Mouse (Mus musculus) neutrophil, adult 83 days (primary cell): Measurements from ENCODE around the gene Manbal. TPM values are rescaled to one million over a fixed set of nuclear protein-coding genes. Genes with fewer than 3 reads are reported as not detected.

ENCODE experiments used
- total RNA-seq, 2 experiments: library from RNA; stranded (reverse); gene quantifications; one replicate each; pipeline ENCODE4 v1.2.4; 2023

The Manbal gene
- total RNA-seq = 10 to 100 TPM; 15.1 to 15.7 TPM

GRCm38 (mm10) chr2:157367184-157367893 lies at the start of gene Manbal:
Gene Manbal, plus strand, starts transcription at chr2:157367594.

DNA sequence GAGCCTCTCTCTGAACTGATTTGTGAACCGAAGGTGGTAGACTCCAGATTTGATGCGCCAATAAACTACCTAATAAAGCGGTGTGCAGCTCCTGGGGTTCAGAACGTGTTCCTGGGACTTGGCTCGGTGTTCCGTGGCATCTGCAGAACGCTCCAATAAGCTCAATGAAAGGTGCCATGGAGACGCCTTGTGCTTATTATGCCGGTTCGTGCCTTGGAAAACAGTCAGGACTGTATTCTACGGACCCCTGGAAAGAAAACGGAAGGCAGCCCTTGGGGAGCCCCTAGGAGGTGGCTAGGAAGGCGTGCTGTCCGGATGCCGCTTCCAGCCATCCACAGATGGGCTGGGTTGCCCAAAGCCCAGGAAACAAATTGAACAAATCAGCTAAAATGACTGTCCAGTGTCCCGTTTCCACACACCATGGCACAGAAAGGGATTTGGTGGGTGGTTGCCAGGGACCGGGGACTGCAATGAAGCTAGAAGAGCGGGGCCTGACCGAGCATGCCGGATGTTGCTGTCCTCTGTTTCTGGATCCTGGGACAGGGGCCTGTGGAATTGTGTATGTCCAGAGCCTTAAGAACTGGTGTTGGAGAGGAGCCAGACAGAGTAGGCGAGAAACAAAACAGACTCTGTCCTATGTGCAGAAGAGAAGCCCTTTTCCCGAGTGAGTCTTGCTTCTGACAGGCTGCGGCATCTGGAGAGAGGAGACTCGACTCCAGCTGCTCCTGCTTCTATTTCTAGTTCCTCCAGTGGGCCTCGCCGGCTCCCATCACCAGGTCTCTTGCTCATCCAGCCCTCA lies 19.8 kb upstream of the Manbal start, which contains the start of gene Ghrh:
Ghrh (minus strand) TSS at position 146 of the 799 bp plus-strand sequence.

GRCm38 (mm10) chr2:157418206-157418605 lies 50.8 kb downstream of the Manbal start, which contains the start of gene Src:
Gene Src, plus strand, starts transcription at chr2:157418444.

Other genes with a start within 250 kb of the Manbal start
- 100 to 1,000 TPM; 469 to 527 TPM for gene Samhd1, start 232.3 kb upstream of the Manbal start, total RNA-seq
- gene Rbl1, start 163.1 kb upstream of the Manbal start, total RNA-seq = 10 to 100 TPM; 33.0 to 33.7 TPM
- 100 to 1,000 TPM; 132 to 142 TPM for gene Rpn2, start 88.6 kb upstream of the Manbal start, total RNA-seq
- not detected for gene Mroh8, start 88.0 kb upstream of the Manbal start, total RNA-seq
- gene Ghrh, start 20.1 kb upstream of the Manbal start, total RNA-seq = not detected
- 1 to 10 TPM in 1 of 2 experiments, under 1 TPM in 1; 0.59 to 1.7 TPM for gene Src, start 50.9 kb downstream of the Manbal start, total RNA-seq
- gene Nnat, start 192.5 kb downstream of the Manbal start, total RNA-seq = not detected
- 10 to 100 TPM; 34.6 to 46.1 TPM for gene Blcap, start 203.7 kb downstream of the Manbal start, total RNA-seq